Mouse (Mus musculus) embryo, embryonic 10.5 days (tissue): Measurements from ENCODE around the gene Tsku.

Experiments used
- DNase-seq: peaks from one replicate; pipeline ENCODE4 v3.0.0-alpha.2; 2015; ENCODE audit warnings: low spot score

Gene Tsku

DNA sequence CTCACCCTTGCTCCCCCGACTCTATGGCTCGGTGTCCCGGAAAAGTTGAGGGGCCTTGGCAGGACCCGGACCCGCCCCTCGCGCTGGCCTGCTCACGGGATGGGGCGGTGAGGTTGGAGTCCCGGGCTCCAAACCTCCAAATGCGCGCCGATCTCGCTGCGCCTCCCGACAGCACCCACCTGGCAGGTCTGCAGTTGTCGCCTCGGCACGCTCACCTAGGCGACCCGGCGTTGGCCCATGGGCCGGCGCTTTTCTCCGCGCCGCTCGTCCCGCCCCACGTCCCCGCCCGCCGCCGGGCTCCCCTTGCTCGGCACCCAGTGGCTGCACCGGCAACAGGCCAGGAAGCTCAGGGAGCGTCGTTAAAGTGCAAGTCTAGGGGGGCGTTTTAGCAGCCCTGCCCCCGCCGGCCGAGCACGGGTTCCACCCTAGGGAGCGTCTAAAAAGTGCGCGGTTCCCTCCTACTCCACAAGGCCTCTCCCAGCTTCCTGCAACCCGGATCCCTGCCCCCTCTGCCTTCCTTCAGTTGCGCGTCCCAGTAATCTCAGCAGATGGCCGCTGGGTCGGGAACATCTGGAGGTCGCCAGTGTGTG lies at the start of gene Tsku:
Tsku (minus strand) TSS at position 266 of the 590 bp plus-strand sequence.
- DNase-seq = peak; percentile 98

GRCm38 (mm10) chr7:98407615-98408014 lies 46.5 kb upstream of the Tsku start:
- DNase-seq = no peak

DNA sequence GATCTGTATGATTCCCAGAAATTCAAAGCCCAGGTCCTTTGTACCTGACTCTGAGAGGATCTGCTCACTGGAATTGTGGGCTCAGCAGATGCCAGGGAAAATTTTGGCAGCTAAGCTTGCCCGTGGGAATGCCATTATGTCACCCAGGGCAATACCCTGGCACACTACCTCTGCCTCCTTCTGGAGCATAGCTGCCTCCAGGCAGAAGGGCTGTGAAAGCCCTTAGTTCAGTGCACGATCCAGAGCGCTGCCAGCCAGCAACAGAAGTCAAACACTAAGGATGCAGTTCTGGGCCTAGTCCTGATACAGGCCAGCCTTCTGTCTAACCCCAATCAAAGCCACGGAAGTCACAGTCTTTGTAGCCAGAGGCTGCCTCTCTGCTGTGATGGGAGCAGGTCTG lies 42.9 kb upstream of the Tsku start:
- DNase-seq = no peak

DNA sequence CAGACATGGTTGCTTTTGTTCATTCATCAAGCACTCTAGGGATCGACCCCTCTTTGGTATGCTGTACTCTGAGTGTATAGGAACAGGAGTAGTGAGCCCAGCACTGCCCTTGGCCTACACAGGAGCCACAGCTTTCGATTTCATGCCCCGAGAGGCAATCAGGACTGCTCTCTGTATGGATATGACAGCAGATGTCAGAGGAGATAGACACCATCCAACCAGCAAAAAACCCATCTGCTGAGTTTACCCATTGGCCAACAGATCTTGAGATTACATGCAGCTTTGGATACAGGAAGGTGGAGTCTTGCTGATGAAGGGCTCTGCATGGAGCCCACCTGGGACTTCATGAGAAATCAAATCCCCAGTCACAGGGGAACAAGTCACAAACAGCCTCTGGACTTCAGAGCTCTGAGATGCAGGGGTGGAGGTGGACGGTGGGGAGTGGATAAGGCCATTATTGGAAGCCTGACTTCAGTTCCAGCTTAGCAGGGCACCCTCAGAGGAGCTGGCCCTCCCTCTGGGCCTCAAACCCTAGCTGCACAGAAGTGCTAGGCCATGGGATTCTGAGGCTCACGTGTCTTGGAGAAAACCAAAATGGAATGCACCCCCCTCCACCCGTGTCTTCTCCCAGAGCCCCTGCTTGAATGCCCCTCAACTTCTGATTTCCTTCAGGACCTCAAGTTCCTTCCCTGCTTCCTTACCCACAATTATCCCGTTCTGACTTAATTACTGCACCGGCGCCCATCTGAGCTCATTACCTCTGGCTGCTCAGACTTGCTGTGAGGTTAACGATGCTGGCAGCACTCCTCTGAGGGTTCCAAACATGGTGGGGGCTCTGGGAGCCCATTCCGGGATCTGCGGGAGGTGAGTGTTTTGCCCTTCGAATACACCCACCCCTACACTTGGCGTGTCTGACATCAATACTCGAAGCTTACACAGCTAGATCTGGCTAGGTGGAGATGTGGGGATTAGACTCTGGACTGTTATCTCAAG lies 41.8 kb upstream of the Tsku start:
- no peak for DNase-seq

DNA sequence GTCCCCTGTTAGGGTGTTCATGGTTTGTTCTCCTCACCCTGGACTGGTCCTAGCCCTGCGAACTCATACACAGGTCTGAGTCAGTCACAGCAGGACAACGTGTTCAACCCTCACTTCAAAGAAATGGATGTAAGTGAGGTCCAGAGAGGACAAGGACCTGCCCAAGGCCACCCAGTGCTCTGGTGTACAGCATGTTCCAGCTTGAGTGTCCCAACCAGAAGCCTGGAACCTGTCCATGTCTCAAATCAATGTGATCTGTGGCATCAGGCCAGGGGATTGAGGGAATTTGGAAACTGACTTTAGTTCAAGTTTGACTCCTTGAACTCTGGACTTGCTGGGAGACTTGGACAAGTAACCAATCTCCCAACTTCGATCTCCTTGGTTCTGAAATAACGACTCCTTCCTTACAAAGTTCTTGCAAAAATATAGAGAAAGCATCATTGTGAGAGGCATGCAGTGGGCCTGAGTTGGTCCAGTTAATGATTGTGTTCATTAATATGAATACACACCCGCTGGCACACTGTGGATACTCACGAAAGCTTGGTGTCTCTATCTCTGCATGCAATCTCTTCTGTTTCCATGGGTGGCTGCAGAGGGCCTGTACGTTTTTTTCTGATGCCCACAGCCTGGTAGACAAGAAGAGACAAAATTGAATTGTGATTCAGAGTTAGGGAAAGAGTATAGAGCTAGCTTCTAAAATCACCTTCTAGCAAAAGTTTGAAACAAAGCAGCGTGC lies 31.5 kb upstream of the Tsku start:
- DNase-seq = no peak

DNA sequence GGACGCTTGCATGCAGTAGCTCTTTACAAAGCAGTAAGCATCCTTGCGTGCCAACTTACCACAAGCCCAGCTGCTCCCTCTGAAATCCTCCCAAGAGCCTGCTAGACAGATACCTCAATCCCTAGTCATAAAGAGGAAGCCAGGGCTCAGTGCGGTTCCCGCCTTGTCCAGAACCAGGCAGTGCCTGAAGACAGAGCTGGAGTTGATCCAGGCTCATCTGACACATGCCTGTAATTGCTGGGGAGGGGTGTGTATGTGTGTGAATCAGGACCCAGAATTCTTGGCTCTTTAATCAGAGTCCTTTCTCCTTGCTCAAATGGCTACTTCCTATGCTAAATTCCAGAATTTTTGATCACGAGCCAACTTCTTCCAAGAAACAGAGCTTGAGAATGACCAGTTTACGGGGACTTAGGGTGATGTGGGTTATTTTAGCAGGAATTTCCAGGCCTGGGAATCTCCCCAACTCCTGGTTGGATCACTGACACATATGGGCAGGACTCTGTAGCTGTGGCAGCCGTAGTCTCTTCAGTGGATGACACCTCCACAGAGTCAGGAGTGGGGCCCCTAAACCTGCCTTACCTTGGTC lies 30.3 kb upstream of the Tsku start:
- no peak for DNase-seq

DNA sequence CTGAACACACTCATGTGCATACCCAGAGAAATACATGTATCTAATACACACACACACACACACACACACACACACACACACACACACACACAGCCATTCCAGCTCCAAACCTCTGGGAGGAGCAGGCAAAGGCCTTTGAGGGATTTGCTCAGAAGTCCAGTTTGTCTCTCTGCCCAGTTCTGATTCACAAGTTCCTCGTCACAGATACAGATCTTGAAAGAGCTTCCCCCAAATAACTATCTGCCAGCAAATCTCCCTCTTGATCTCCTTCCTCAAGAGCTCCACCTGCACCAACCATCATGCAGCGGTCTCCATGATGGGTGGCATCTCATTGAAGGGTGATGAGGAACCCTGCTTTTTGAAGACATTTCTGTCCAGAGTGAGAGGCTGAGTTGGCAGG lies 29.4 kb upstream of the Tsku start:
- no peak for DNase-seq

GRCm38 (mm10) chr7:98389656-98390055 lies 28.5 kb upstream of the Tsku start:
- no peak for DNase-seq

- no peak for DNase-seq
These were observed 27.9 kb upstream of the Tsku start for GRCm38 (mm10) chr7:98388881-98389501.

DNA sequence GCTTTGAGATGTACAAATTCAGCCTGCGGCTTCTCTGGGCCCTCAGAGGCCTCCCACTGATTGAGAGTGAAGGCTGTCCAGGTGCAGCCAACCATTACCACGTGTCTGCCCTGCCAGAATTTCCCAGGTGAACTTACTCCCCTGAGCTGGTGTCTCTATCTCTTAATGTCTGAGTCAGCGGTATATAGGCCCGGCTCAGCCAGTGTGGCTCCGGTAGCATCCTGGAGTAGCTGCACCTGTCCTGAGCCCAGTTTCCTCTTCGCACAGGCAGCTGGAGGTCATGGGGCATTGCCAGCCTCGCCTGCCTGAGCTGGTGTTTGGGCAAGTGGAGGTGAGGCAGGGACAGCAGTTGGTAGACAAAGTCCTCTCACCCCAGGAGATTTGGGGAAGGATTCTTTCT lies 26.1 kb upstream of the Tsku start:
- no peak for DNase-seq

DNA sequence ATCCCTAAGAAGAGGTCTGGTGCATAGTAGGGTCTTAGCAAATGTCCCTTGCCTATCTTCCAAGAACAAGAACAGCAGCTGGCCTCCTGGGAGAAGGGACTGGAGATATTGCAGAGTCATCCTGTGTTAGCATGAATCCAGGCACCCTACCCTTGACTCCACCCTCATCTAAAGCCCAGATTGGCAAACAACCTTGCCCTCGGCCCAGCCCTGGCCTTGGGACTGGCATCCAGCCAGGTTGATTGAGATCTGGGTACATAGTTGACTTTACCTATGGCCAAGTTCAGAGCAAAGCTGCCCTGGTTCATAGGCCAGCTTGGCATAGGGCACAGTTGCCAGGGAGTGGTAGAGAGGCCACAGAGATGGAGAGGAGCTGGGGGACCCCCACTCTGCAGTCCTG lies 24.0 kb upstream of the Tsku start:
- no peak for DNase-seq

GRCm38 (mm10) chr7:98383337-98383736 lies 22.2 kb upstream of the Tsku start:
- DNase-seq = no peak

DNA sequence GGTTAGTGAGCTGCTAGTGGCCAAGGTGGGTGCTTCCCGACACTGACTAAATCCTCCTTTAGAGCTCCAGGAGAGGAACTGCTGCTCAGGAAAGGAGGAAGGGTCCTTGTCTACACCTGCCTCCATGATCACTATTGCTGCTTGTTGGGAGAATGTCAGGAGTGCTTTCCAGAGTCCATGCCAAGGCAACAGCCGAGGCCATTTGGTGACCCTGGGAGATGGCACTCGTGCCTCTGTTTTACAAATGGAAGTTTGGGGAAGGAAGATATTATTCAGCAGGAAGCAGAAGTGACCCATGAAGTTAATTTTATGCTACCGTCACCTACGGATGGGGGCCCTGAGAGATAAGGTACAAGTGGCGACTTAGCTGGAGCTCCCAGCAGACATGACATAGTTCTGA lies 21.7 kb upstream of the Tsku start:
- no peak for DNase-seq

DNA sequence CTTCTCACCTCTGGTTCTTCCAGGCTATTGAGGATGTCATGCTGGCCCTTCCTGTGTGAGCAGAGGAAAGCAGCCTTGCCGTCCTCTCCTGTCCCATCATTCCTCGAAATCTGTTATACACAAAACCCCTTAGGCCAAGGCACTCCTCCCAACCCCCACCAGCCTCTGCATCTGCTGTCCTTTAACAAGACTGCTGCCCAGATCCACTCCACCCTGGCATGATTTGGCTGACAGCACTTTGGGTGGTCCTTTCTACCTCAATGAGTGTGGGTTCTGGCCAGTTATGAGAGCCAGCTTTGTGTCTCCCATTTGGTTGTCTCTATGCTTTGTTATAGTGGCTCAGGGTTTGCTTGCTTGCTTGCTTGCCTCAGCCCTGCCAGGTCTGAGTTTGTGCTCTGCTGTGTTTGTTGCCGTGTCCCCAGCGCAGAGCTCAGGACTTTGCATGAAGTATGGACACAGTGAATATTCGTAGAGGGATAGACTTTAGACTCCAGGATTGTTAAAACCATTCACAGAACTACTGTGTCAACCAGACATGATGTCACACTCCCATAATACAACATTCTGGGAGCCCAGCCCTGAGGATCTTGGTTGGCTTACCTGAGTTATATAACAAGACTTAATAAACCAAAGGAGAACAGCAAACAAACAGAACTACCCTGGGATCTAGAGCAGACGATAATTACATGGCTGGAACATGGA lies 19.2 kb upstream of the Tsku start:
- DNase-seq = no peak

- DNase-seq = no peak
These were observed 18.1 kb upstream of the Tsku start for GRCm38 (mm10) chr7:98379232-98379631.

- no peak for DNase-seq
These were observed 16.1 kb upstream of the Tsku start for GRCm38 (mm10) chr7:98377257-98377656.

DNA sequence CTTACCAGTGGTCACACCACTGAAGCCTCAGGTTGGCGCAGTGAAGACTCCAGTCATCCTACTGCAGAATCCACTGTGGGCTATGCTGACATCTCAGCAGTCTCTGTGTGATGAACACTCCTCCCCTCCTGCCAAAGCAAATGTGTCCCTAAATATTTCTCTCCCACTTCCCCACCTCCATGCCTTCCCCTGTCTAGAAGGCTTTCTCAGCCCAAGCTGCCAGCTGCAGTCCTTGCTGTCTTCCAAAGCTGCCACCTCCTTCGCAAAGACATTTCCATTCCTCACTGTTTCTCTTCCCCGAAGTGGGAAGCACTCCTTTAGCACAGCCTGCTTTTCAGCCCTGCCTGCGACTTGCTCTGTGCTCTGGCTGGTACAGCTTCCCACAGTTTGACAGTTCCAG lies 10.0 kb upstream of the Tsku start:
- DNase-seq = no peak

- DNase-seq = no peak
These were observed 8.7 kb upstream of the Tsku start for GRCm38 (mm10) chr7:98369762-98370369.

DNA sequence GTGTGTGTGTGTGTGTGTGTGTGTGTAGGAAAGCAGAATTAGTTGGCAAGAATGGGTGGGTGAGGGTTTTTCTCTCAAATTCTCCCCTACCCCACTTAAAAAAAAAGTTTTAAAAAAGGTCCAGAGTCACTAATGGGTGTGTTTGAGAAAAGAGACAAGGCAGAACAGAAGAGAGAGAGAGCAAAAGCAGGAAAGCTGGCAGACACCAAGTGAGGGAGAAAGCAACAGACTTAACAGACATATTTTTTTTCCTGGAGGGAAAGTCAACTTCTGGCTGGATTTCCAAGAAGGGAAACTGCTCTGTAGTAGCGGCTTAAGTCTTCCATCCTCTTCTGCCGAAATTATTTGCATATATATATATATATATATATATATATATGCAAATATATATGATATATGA lies 534 bp upstream of the Tsku start:
- no peak for DNase-seq

- no peak for DNase-seq
These were observed 522 bp downstream of the Tsku start for GRCm38 (mm10) chr7:98360621-98360990.
